Mouse (Mus musculus): Measurements from ENCODE around the gene Smyd5.

- no peak for TF ChIP-seq CTCF (conservative IDR thresholded peaks at IDR 0.05; ENCODE audit: low read length)
- TF ChIP-seq POU5F1 (IDR thresholded peaks at IDR 0.05; ENCODE audit: borderline replicate concordance, low read length), result no peak
- no peak for TF ChIP-seq NANOG (IDR thresholded peaks at IDR 0.05; ENCODE audit: borderline replicate concordance, low read length)
Observed at GRCm38 (mm10) chr6:85483843-85484721, 52.3 kb downstream of the Smyd5 start.
